Mouse (Mus musculus) testis, adult 2 months (tissue): ENCODE data around the gene Hectd3.

ENCODE experiments used
- CTCF ChIP-seq: fragments of 200-500 bp; IDR thresholded peaks from 2 replicates; pipeline ENCODE4 v1.5.1; 2012; ENCODE audit warnings: low read depth, mild to moderate bottlenecking, inconsistent platforms, low read length, moderate library complexity; ENCODE audit not compliant: control insufficient read depth, insufficient read depth, insufficient replicate concordance
- POLR2A ChIP-seq: fragments of 200-500 bp; IDR thresholded peaks from 2 replicates; pipeline ENCODE4 v1.6.1; 2012; ENCODE audit warnings: low read depth, mild to moderate bottlenecking, inconsistent platforms, low read length, moderate library complexity; ENCODE audit not compliant: control insufficient read depth

GRCm38 (mm10) chr4:116991366-116991765, 3.8 kb upstream of the Hectd3 start:
- TF ChIP-seq CTCF (peak; percentile 79; the same call in 1 of the 2 replicates), POLR2A (no peak)
